Mouse (Mus musculus): ENCODE measurements around the gene Rreb1. TPM values are rescaled to one million over a fixed set of nuclear protein-coding genes. Genes with fewer than 3 reads are reported as not detected.

Rreb1 gene
- polyA plus RNA-seq, 1 experiment from 2014 or later, result 3.9 TPM

DNA sequence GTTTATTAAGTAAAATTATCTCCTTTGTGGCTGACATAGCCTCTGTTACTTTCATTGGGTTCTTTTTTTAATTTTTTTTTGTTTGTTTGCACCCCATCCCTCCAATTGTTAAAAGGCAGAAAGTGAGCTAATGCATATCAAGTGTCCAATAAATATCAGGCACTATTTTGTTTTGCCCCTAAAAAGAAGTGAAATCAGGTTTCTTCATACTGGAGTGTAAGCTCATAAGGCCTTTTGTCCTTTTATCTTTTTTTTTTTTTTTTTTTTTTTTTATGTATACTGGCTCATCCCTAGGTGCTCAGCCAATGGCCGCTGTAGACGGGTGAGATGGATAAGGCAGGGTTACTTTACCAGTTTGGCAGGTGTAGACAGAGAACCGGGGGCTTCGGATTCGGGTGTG is 70.2 kb downstream of the Rreb1 start:
- Histone ChIP-seq H3K27me3 (replicated peaks) (no peaks in the 10 kb centered on the region), H3K4me2 (replicated peaks) (no peak overlapping the region), H3K9ac (no peak overlapping the region), H3K4me1 (no peaks in the 10 kb centered on the region), H3K36me3 (no peaks in the 10 kb centered on the region), H3K4me3 (no peak overlapping the region), H3K27ac (no peak overlapping the region), H3K9me3 (no peaks in the 10 kb centered on the region)
- ATAC-seq (ENCODE audit: low FRiP score, low read depth), result no peak
- whole genome bisulfite sequencing, result 84% methylated on average over 5 of the region's 5 CpGs

GRCm38 (mm10) chr13:37851617-37852016 is 73.4 kb downstream of the Rreb1 start:
- H3K4me1 ChIP-seq, result peaks cover 8% of the 10 kb centered on the region; the same call in 1 of the 2 replicates
- H3K27me3 ChIP-seq (replicated peaks), result no peaks in the 10 kb centered on the region
- 77% methylated on average over 5 of the region's 5 CpGs for WGBS
- H3K4me2 ChIP-seq (replicated peaks), result no peak overlapping the region
- no peak overlapping the region for H3K27ac ChIP-seq
- H3K4me3 ChIP-seq, result no peak overlapping the region
- no peak overlapping the region for H3K9ac ChIP-seq
- H3K9me3 ChIP-seq, result no peaks in the 10 kb centered on the region
- H3K36me3 ChIP-seq, result no peaks in the 10 kb centered on the region
- no peak for ATAC-seq (ENCODE audit: low FRiP score, low read depth)

- Histone ChIP-seq H3K9me3 (no peaks in the 10 kb centered on the region), H3K4me1 (peaks cover 8% of the 10 kb centered on the region; the same call in 1 of the 2 replicates), H3K4me3 (no peak overlapping the region), H3K27me3 (replicated peaks) (no peaks in the 10 kb centered on the region), H3K4me2 (replicated peaks) (no peak overlapping the region), H3K36me3 (no peaks in the 10 kb centered on the region), H3K27ac (no peak overlapping the region), H3K9ac (no peak overlapping the region)
- ATAC-seq (ENCODE audit: low FRiP score, low read depth), result no peak
- 91% methylated on average over 3 of the region's 3 CpGs for WGBS
These were observed 74.7 kb downstream of the Rreb1 start for GRCm38 (mm10) chr13:37852850-37853249.

DNA sequence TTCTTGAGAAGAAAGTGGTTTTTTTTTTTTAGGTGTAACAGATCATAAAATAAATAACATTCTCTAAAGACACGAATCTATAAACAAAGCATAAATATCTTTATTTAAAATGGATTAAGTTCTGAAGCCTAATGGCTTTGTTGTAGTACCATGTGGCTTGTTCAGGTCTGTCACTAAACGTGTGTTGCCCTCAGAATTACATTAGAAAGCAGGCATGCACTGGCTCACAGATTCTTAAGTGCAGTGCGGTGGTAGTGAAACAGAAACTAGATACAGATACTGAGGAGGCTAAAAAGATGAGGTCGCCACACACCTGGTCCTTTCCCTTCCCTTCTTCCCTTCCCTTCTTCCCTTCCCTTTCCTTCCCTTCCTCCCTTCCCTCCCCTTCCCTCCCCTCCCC is 75.2 kb downstream of the Rreb1 start:
- no peaks in the 10 kb centered on the region for H3K27me3 ChIP-seq (replicated peaks)
- peaks cover 13% of the 10 kb centered on the region for H3K4me1 ChIP-seq
- no peaks in the 10 kb centered on the region for H3K9me3 ChIP-seq
- no peak overlapping the region for H3K4me3 ChIP-seq
- WGBS, result 55% methylated on average over 4 of the region's 4 CpGs
- no peak for ATAC-seq (ENCODE audit: low FRiP score, low read depth)
- no peak overlapping the region for H3K9ac ChIP-seq
- H3K4me2 ChIP-seq (replicated peaks), result no peak overlapping the region
- no peak overlapping the region for H3K27ac ChIP-seq
- H3K36me3 ChIP-seq, result no peaks in the 10 kb centered on the region

DNA sequence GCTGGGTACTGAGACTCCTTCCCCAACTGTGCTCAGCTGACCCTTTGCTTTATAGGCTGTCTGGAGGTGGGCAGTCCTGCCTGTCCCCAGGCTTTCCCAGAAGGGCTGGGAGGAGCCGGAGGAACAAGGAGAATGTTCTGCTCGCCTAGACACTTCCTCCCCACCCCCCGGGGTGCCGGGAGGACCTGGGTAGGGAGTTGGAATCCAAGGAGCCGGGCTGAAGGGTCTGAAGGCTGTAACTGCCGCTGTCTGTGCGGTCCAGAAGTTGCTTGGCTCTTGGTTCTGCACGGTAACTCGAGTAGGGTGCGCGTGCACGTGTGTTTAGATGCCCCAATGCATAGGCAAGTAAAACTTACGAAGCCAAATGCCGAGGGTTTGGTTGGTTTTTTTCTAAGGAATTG is 75.8 kb downstream of the Rreb1 start:
- Histone ChIP-seq H3K27ac (no peak overlapping the region), H3K4me3 (peak overlapping the region; percentile 7; the same call in 1 of the 2 replicates), H3K9me3 (no peaks in the 10 kb centered on the region), H3K9ac (0 out of 2 replicates have a peak overlapping the region, but pooled peaks have one; percentile 21), H3K27me3 (replicated peaks) (no peaks in the 10 kb centered on the region), H3K4me2 (replicated peaks) (peak overlapping the region; percentile 55), H3K36me3 (no peaks in the 10 kb centered on the region), H3K4me1 (peaks cover 17% of the 10 kb centered on the region)
- ATAC-seq (ENCODE audit: low FRiP score, low read depth), result no peak
- WGBS, result 2% methylated on average over 14 of the region's 14 CpGs

DNA sequence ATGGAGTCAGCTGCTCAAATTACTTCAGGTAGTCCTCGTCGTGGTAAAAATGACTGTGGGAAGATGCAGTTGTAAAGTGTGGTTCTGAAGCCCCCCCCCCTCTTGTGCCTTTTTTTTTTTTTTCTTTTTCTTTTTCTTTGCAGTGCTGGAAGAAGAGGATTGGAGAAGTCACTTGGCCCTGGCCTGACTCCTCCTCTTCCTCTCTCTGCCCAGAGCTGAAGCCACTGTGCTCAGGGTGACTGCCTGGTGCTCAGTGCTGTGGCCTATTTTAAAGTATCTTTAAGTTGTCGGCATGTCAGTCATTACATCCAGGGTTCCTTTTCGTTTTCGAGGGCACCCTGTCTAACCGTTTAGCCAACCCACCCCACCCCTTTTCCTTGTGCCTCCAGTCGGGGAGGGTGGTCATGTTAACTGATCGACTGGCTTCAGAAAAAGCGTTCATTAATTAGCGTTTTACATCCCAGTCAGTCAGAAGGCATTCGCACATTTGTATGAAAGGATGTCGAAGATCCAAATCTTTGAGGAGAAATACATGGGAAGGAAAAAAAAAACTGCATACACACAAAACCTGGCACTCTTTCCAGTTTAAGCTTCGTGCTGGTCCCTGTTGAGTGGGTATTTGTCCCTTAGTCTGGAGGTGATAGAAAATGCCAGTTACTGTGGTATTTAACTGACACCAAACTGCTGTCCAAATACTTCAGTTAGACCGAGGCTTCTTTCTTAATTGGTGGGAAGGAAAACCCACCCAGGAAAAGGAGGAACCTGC is 76.4 kb downstream of the Rreb1 start:
- ATAC-seq (ENCODE audit: low FRiP score, low read depth), result no peak
- Histone ChIP-seq H3K4me2 (replicated peaks) (peak overlapping the region; percentile 55), H3K27ac (no peak overlapping the region), H3K4me1 (peaks cover 17% of the 10 kb centered on the region), H3K4me3 (peak overlapping the region; percentile 7; the same call in 1 of the 2 replicates), H3K9me3 (no peaks in the 10 kb centered on the region), H3K9ac (no peak overlapping the region), H3K36me3 (no peaks in the 10 kb centered on the region), H3K27me3 (replicated peaks) (no peaks in the 10 kb centered on the region)
- WGBS, result 18% methylated on average over 14 of the region's 14 CpGs

GRCm38 (mm10) chr13:37855221-37855757 is 77.1 kb downstream of the Rreb1 start:
- H3K4me3 ChIP-seq, result no peak overlapping the region
- no peak overlapping the region for H3K9ac ChIP-seq
- no peaks in the 10 kb centered on the region for H3K36me3 ChIP-seq
- H3K4me1 ChIP-seq, result peaks cover 17% of the 10 kb centered on the region
- H3K27me3 ChIP-seq (replicated peaks), result no peaks in the 10 kb centered on the region
- no peak for ATAC-seq (ENCODE audit: low FRiP score, low read depth)
- no peak overlapping the region for H3K27ac ChIP-seq
- WGBS, result 65% methylated on average over 3 of the region's 3 CpGs
- H3K9me3 ChIP-seq, result no peaks in the 10 kb centered on the region
- H3K4me2 ChIP-seq (replicated peaks), result no peak overlapping the region

GRCm38 (mm10) chr13:37855765-37856164 is 77.6 kb downstream of the Rreb1 start:
- no peak for ATAC-seq (ENCODE audit: low FRiP score, low read depth)

GRCm38 (mm10) chr13:37856537-37856936 is 78.3 kb downstream of the Rreb1 start:
- H3K4me3 ChIP-seq, result no peak overlapping the region
- H3K36me3 ChIP-seq, result no peaks in the 10 kb centered on the region
- peaks cover 20% of the 10 kb centered on the region for H3K4me1 ChIP-seq
- H3K9me3 ChIP-seq, result no peaks in the 10 kb centered on the region
- no peak overlapping the region for H3K27ac ChIP-seq
- ATAC-seq (ENCODE audit: low FRiP score, low read depth), result no peak
- no peaks in the 10 kb centered on the region for H3K27me3 ChIP-seq (replicated peaks)
- 48% methylated on average over 2 of the region's 2 CpGs for WGBS
- peak overlapping the region; percentile 88; the same call in 1 of the 2 replicates for H3K4me2 ChIP-seq (replicated peaks)
- no peak overlapping the region for H3K9ac ChIP-seq

More at GRCm38 (mm10) chr13:37855765-37856164, 77.6 kb downstream of the Rreb1 start:
- Histone ChIP-seq H3K9ac (no peak overlapping the region), H3K4me1 (peaks cover 17% of the 10 kb centered on the region), H3K36me3 (no peaks in the 10 kb centered on the region), H3K27ac (no peak overlapping the region), H3K4me2 (replicated peaks) (no peak overlapping the region), H3K9me3 (no peaks in the 10 kb centered on the region), H3K4me3 (no peak overlapping the region), H3K27me3 (replicated peaks) (no peaks in the 10 kb centered on the region)

GRCm38 (mm10) chr13:37857284-37858065 is 79.3 kb downstream of the Rreb1 start:
- no peaks in the 10 kb centered on the region for H3K36me3 ChIP-seq
- H3K9me3 ChIP-seq, result no peaks in the 10 kb centered on the region
- peak overlapping the region; percentile 88 for H3K4me2 ChIP-seq (replicated peaks)
- peaks cover 29% of the 10 kb centered on the region for H3K4me1 ChIP-seq
- no peak overlapping the region for H3K27ac ChIP-seq
- H3K27me3 ChIP-seq (replicated peaks), result no peaks in the 10 kb centered on the region
- H3K4me3 ChIP-seq, result peak overlapping the region; percentile 59
- H3K9ac ChIP-seq, result peak overlapping the region; percentile 64
- under 1% methylated on average over 59 of the region's 59 CpGs for WGBS
- peak; percentile 93 for ATAC-seq (ENCODE audit: low FRiP score, low read depth)

DNA sequence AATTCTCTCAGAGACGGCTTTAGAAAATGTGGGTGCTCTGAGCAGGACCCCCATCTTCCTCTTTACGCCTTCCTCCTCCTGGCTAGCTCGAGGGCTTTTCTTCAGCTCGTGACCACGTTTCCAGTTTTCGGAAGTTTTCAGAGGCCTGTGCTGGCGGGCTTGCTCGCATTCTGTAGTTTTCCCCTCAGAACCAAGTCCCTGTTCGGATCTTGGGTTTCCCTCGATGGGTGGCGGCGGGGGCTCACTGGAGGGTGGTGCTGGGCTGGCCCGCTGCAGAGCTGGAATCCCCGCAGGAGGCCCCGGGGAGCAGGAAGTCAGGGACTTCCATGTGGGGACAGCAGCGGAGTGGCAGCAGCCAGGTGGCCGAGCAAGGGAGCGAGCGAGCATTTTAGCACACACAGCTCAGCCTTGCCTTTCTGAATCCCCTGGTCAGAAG is 79.9 kb downstream of the Rreb1 start:
- H3K4me1 ChIP-seq, result peaks cover 34% of the 10 kb centered on the region
- no peaks in the 10 kb centered on the region for H3K36me3 ChIP-seq
- peak overlapping the region; percentile 53; the same call in 1 of the 2 replicates for H3K9ac ChIP-seq
- H3K27ac ChIP-seq, result no peak overlapping the region
- no peaks in the 10 kb centered on the region for H3K9me3 ChIP-seq
- H3K4me2 ChIP-seq (replicated peaks), result peak overlapping the region; percentile 88
- H3K27me3 ChIP-seq (replicated peaks), result no peaks in the 10 kb centered on the region
- 8% methylated on average over 19 of the region's 19 CpGs for WGBS
- ATAC-seq (ENCODE audit: low FRiP score, low read depth), result peak; percentile 48
- peak overlapping the region; percentile 59 for H3K4me3 ChIP-seq

GRCm38 (mm10) chr13:37858508-37858907 is 80.3 kb downstream of the Rreb1 start:
- no peaks in the 10 kb centered on the region for H3K36me3 ChIP-seq
- peak overlapping the region; percentile 88 for H3K4me2 ChIP-seq (replicated peaks)
- H3K4me1 ChIP-seq, result peaks cover 37% of the 10 kb centered on the region
- WGBS, result 41% methylated on average over 9 of the region's 9 CpGs
- H3K9ac ChIP-seq, result peak overlapping the region; percentile 53; the same call in 1 of the 2 replicates
- no peak overlapping the region for H3K27ac ChIP-seq
- H3K9me3 ChIP-seq, result no peaks in the 10 kb centered on the region
- H3K27me3 ChIP-seq (replicated peaks), result no peaks in the 10 kb centered on the region
- peak overlapping the region; percentile 59 for H3K4me3 ChIP-seq
- ATAC-seq (ENCODE audit: low FRiP score, low read depth), result no peak

Data from neural tube, embryonic 12.5 days (tissue).